ENCODE assay signal across 15 mouse cellular contexts in genomic region chr10:93488066-93488827, GRCm38 (mm10). TPM values are rescaled to one million over a fixed set of nuclear protein-coding genes. Genes with fewer than 3 reads are reported as not detected.
A peak's percentile ranks its signal among the peaks of the same experiment; 100 is the strongest.
DNase-seq lines count a peak whose midpoint lies in the region; ATAC-seq and TF ChIP-seq lines count a peak whose summit lies in the region.
"Had no signal": no experiment of that assay in that cellular context is flagged by ENCODE, and none has a peak within 500 bp of the region (broad histone marks: within the 10 kb centered on the region; RNA-seq: fewer than 3 reads in every experiment).

TSS of gene Hal (plus strand) at chr10:93488768.

- peak; percentile 21; the same call in 1 of the 2 replicates for ATAC-seq in liver, embryonic 14.5 days (ENCODE audit: insufficient read depth)
- ATAC-seq in granulocyte monocyte progenitor cell, adult 5-6 weeks (replicated peaks; ENCODE audit: poor library complexity, severe bottlenecking): peak; percentile 81
- ATAC-seq in megakaryocyte progenitor cell, adult 5-6 weeks (replicated peaks; ENCODE audit: poor library complexity): peak; percentile 84
- ATAC-seq in kidney, embryonic 15.5 days (replicated peaks; ENCODE audit: low FRiP score): no peak
- ATAC-seq: forebrain, embryonic 14.5 days had no signal

- no peak within 1 kb of the TSS for H3K4me2 ChIP-seq in liver, embryonic 14.5 days (ENCODE audit: low read depth)
- H3K4me2 ChIP-seq in kidney, embryonic 15.5 days: no peak within 1 kb of the TSS
- H3K4me2 ChIP-seq: heart, embryonic 12.5 days; limb, embryonic 15.5 days had no signal

- 60% methylated on average over 17 of the region's 17 CpGs for WGBS in liver, embryonic 14.5 days (ENCODE audit: insufficient replicate concordance)
- 60% methylated on average over 17 of the region's 17 CpGs for WGBS in kidney, embryonic 15.5 days

- no peaks in the 10 kb centered on the region for H3K9me3 ChIP-seq in liver, embryonic 14.5 days (ENCODE audit: control insufficient read depth, low read length)
- H3K9me3 ChIP-seq in kidney, embryonic 15.5 days (replicated peaks): no peaks in the 10 kb centered on the region
- H3K9me3 ChIP-seq: heart, embryonic 12.5 days; limb, embryonic 15.5 days had no signal

- no peaks in the 10 kb centered on the region for H3K27me3 ChIP-seq in liver, embryonic 14.5 days (ENCODE audit: control insufficient read depth, insufficient read depth, low read length)
- no peaks in the 10 kb centered on the region for H3K27me3 ChIP-seq in kidney, embryonic 15.5 days
- H3K27me3 ChIP-seq: heart, embryonic 12.5 days; limb, embryonic 15.5 days had no signal

- H3K9ac ChIP-seq in liver, embryonic 14.5 days (replicated peaks): no peak within 1 kb of the TSS
- H3K9ac ChIP-seq in kidney, embryonic 15.5 days: no peak within 1 kb of the TSS
- H3K9ac ChIP-seq: heart, embryonic 12.5 days; limb, embryonic 15.5 days had no signal

- H3K36me3 ChIP-seq in liver, embryonic 14.5 days (replicated peaks; ENCODE audit: control insufficient read depth, insufficient read depth, low read depth): peaks cover 5% of the 10 kb centered on the region
- H3K36me3 ChIP-seq in kidney, embryonic 15.5 days: peaks cover 19% of the 10 kb centered on the region

- TF ChIP-seq CTCF in liver, embryonic 14.5 days (IDR thresholded peaks at IDR 0.05; ENCODE audit: low read depth): no peak

- H3K4me1 ChIP-seq in liver, embryonic 14.5 days (replicated peaks; ENCODE audit: control insufficient read depth in 2 of 2, insufficient read depth in 2 of 2, low read length in 1 of 2): peaks cover 0 to 9% of the 10 kb centered on the region in 2 experiments; a peak in 2 of 4 replicates
- peaks cover 11% of the 10 kb centered on the region for H3K4me1 ChIP-seq in kidney, embryonic 15.5 days
- H3K4me1 ChIP-seq: heart, embryonic 12.5 days; limb, embryonic 15.5 days had no signal

- H3K4me3 ChIP-seq in liver, embryonic 14.5 days (ENCODE audit: insufficient read depth in 1 of 2, low read depth in 2 of 2, low read length in 2 of 2): no peak within 1 kb of the TSS
- no peak within 1 kb of the TSS for H3K4me3 ChIP-seq in kidney, embryonic 15.5 days (replicated peaks)
- H3K4me3 ChIP-seq: heart, embryonic 12.5 days; left cerebral cortex, adult 2 months; limb, embryonic 15.5 days had no signal

- no peak within 1 kb of the TSS for H3K27ac ChIP-seq in liver, embryonic 14.5 days
- no peak within 1 kb of the TSS for H3K27ac ChIP-seq in kidney, embryonic 15.5 days
- H3K27ac ChIP-seq: left cerebral cortex, adult 2 months; limb, embryonic 15.5 days had no signal

- no peak for TF ChIP-seq EP300 in liver, embryonic 14.5 days (IDR thresholded peaks at IDR 0.05; ENCODE audit: low read depth)

- DNase-seq in liver, embryonic 14.5 days (ENCODE audit: low read depth in 3 of 3, low spot score in 3 of 3): peak in 2 of 3 experiments; percentile 6 to 26
- DNase-seq in liver: no peak
- DNase-seq in adrenal gland, postnatal 14 days: peak; percentile 60
- DNase-seq in spleen, adult 12 weeks (ENCODE audit: low spot score): no peak
- DNase-seq in cerebellum, postnatal 4 days (ENCODE audit: low spot score in 2 of 2): no peak
- DNase-seq: cerebellum, adult 11-12 months; kidney, postnatal 14 days had no signal

RNA-seq across cellular contexts. Expression of gene Hal, which starts in this region (rescaled TPM):
- 1.5 and 2.1 TPM in 2 replicates for polyA plus RNA-seq in liver, embryonic 14.5 days (2012; rRNA removed)
- 4.7 and 5.6 TPM in 2 replicates for polyA plus RNA-seq in liver, embryonic 14.5 days (2014; fragmentation: Nextera tagmentation; extraction: Ambion mirVana)
- total RNA-seq in adrenal gland, postnatal 14 days (2021): 1.2 and 18.0 TPM in 2 replicates
- 0.51 and 2.0 TPM in 2 replicates for total RNA-seq in granulocyte monocyte progenitor cell, adult 5-6 weeks (2014; fragmentation: Nextera tagmentation)
- 0.57 and 1.2 TPM in 2 replicates for total RNA-seq in granulocyte monocyte progenitor cell, adult 5-6 weeks (2017)
- 0.42 and 0.71 TPM in 2 replicates for total RNA-seq in megakaryocyte progenitor cell, adult 5-6 weeks (2015)
- total RNA-seq in megakaryocyte progenitor cell, adult 5-6 weeks (2017): 1.1 TPM in 2 replicates
- polyA plus RNA-seq in kidney, embryonic 15.5 days (2015; fragmentation: Nextera tagmentation; extraction: Ambion mirVana): 0.14 and 0.21 TPM in 2 replicates
- polyA plus RNA-seq: embryonic facial prominence, embryonic 11.5 days; forebrain, embryonic 14.5 days; heart, embryonic 12.5 days had no signal

Comparison
In these comparisons a context has a peak if more than half of its experiments do, and no peak if none do; other contexts are left out.
1. DNase-seq: peak in liver, embryonic 14.5 days (2 of 3) and adrenal gland, postnatal 14 days (single experiment); none in liver (single experiment), spleen, adult 12 weeks (single experiment) and cerebellum, postnatal 4 days (0 of 2).